Mouse (Mus musculus) testis, adult 2 months (tissue): ENCODE measurements around the gene Atn1.

Experiments
- CTCF ChIP-seq: fragments of 200-500 bp; IDR thresholded peaks from 2 replicates; pipeline ENCODE4 v1.5.1; 2012; ENCODE audit warnings: low read depth, mild to moderate bottlenecking, inconsistent platforms, low read length, moderate library complexity; ENCODE audit not compliant: control insufficient read depth, insufficient read depth, insufficient replicate concordance
- POLR2A ChIP-seq: fragments of 200-500 bp; IDR thresholded peaks from 2 replicates; pipeline ENCODE4 v1.6.1; 2012; ENCODE audit warnings: low read depth, mild to moderate bottlenecking, inconsistent platforms, low read length, moderate library complexity; ENCODE audit not compliant: control insufficient read depth

DNA sequence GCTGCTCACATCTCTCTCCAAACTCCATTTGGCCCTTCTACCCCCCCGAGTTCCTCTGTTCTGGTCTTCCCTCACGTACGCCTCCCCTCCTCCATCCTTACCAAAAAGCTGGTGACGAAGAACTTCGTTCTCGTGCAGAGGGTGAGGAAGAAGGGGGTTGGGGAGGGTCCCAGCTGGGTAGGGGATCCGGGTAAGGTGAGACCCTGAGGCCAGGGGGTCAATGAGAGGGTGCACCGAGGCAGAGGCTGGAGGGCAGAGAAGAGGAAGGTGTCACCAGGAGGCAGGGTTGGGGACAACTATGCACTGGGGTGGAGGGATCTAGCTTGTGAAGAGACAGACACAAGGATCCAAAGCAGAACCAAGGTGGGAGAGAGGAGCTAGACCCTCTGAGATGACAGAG, 12.7 kb downstream of the Atn1 start:
- TF ChIP-seq CTCF (no peak), POLR2A (no peak)
